Mouse (Mus musculus) hindbrain, embryonic 14.5 days (tissue): ENCODE data around the gene Fbln1. TPM values are rescaled to one million over a fixed set of nuclear protein-coding genes. Genes with fewer than 3 reads are reported as not detected.

Experiments
- ATAC-seq: fragments of 200-750 bp; cut with Nextera tagmentation; 2 replicates; pipeline ENCODE4 v1.8.0; 2017; ENCODE audit warnings: moderate number of reproducible peaks, mild to moderate bottlenecking, moderate TSS enrichment, moderate library complexity; ENCODE audit not compliant: low FRiP score
- DNase-seq: peaks from one replicate; pipeline ENCODE4 v3.0.0-alpha.2; 2015; ENCODE audit warnings: low spot score
- H3K27ac ChIP-seq: fragments of 300-500 bp; sonication (generic); 2 replicates; pipeline ENCODE4 v1.5.1; 2014; ENCODE audit warnings: mild to moderate bottlenecking, moderate library complexity
- H3K27me3 ChIP-seq: fragments of 300-500 bp; sonication (generic); 2 replicates; pipeline ENCODE4 v1.6.1; 2014; ENCODE audit warnings: mild to moderate bottlenecking, low read length, mixed read lengths; ENCODE audit not compliant: control insufficient read depth, insufficient read depth
- H3K36me3 ChIP-seq: fragments of 300-500 bp; sonication (generic); replicated peaks from 2 replicates; pipeline ENCODE4 v1.6.1; 2014; ENCODE audit not compliant: control insufficient read depth, insufficient read depth
- H3K4me1 ChIP-seq: fragments of 300-500 bp; sonication (generic); replicated peaks from 2 replicates; pipeline ENCODE4 v1.6.1; 2014; ENCODE audit warnings: antibody characterized with exemption, low read length, mixed read lengths; ENCODE audit not compliant: control insufficient read depth, insufficient read depth
- H3K4me2 ChIP-seq: fragments of 300-500 bp; sonication (generic); replicated peaks from 2 replicates; pipeline ENCODE4 v1.6.1; 2014; ENCODE audit warnings: mild to moderate bottlenecking, moderate library complexity
- H3K4me3 ChIP-seq: fragments of 300-500 bp; sonication (generic); replicated peaks from 2 replicates; pipeline ENCODE4 v1.5.1; 2014; ENCODE audit warnings: mild to moderate bottlenecking, low read length
- H3K9ac ChIP-seq: fragments of 300-500 bp; sonication (generic); 2 replicates; pipeline ENCODE4 v1.6.1; 2014
- H3K9me3 ChIP-seq: fragments of 300-500 bp; sonication (generic); 2 replicates; pipeline ENCODE4 v1.6.1; 2016; ENCODE audit warnings: low read length; ENCODE audit not compliant: control insufficient read depth
- WGBS: fragments of 180-500 bp; shearing (Covaris S2); extraction: QIAGEN DNeasy Blood & Tissue Kit; methylation state at CpG from one replicate; pipeline ENCODE4 v1.1.7; 2014; 5-methylcytosine and 5-hydroxymethylcytosine counted together
- polyA plus RNA-seq: library from polyadenylated mRNA; unstranded; fragments of >200 nt; fragmentation: Nextera tagmentation; extraction: Ambion mirVana; gene quantifications from 2 replicates; pipeline ENCODE4 v1.2.1, GENCODE M21; 2014

Fbln1 gene
- polyA plus RNA-seq, 1 experiment from 2014 or later: 54.2 TPM

- H3K27ac ChIP-seq: peak overlapping the region; percentile 65
- peak overlapping the region; percentile 21; the same call in 1 of the 2 replicates for H3K9ac ChIP-seq
- H3K4me1 ChIP-seq: peaks cover 14% of the 10 kb centered on the region
- no peaks in the 10 kb centered on the region for H3K27me3 ChIP-seq
- ATAC-seq: no peak
- no peaks in the 10 kb centered on the region for H3K36me3 ChIP-seq
- no peak overlapping the region for H3K4me2 ChIP-seq
- no peak for DNase-seq
- WGBS: 28% methylated on average over 8 of the region's 8 CpGs
- H3K4me3 ChIP-seq: no peak overlapping the region
- no peaks in the 10 kb centered on the region for H3K9me3 ChIP-seq
These were observed 89.8 kb downstream of the Fbln1 start for GRCm38 (mm10) chr15:85295544-85295943.

DNA sequence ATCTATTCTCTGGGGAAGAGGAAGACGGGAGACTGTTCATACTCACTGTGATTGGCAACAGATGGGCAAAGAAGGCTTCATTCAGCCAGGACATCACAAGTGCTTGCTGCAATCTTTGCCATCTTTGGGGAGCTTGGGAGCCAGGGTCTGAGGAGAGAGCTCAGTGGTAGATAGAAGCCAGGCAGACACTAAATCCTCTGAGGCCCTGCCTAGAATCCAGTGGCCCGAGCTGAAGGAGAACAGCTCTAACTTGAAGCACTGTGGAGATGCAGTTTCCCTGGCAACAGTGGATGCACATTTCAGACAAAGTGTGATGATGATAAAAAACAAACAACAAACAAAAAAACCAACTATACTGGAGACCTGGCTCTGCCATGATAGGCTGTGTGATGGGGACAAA lies 90.2 kb downstream of the Fbln1 start:
- H3K4me3 ChIP-seq: no peak overlapping the region
- H3K9ac ChIP-seq: peak overlapping the region; percentile 21; the same call in 1 of the 2 replicates
- H3K27ac ChIP-seq: peak overlapping the region; percentile 65
- 29% methylated on average over 2 of the region's 2 CpGs for WGBS
- H3K9me3 ChIP-seq: no peaks in the 10 kb centered on the region
- H3K36me3 ChIP-seq: no peaks in the 10 kb centered on the region
- DNase-seq: no peak
- no peak for ATAC-seq
- no peak overlapping the region for H3K4me2 ChIP-seq
- peaks cover 14% of the 10 kb centered on the region for H3K4me1 ChIP-seq
- H3K27me3 ChIP-seq: no peaks in the 10 kb centered on the region

DNA sequence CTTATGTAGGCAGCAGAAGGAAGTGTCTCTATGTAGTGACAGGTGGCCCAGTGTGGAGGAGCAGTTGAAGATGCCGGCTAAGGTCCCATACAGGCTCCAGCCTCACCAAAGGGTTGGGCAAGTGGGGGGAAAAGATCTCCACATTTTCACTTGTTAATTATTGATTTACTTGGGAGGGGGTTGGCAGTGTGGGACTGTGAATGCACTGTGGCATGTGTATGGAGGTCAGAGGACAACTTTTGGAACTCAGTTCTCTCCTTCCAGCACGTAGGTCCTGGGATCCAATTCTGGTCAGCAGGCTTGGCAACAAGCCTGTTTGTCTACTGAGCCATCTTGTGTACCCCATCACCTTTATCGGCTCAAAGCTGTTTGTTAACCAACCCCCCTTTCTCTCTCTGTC lies 90.8 kb downstream of the Fbln1 start:
- Histone ChIP-seq H3K9me3 (no peaks in the 10 kb centered on the region), H3K27ac (peak overlapping the region; percentile 65; the same call in 1 of the 2 replicates)
- WGBS: 64% methylated on average over 3 of the region's 3 CpGs

DNA sequence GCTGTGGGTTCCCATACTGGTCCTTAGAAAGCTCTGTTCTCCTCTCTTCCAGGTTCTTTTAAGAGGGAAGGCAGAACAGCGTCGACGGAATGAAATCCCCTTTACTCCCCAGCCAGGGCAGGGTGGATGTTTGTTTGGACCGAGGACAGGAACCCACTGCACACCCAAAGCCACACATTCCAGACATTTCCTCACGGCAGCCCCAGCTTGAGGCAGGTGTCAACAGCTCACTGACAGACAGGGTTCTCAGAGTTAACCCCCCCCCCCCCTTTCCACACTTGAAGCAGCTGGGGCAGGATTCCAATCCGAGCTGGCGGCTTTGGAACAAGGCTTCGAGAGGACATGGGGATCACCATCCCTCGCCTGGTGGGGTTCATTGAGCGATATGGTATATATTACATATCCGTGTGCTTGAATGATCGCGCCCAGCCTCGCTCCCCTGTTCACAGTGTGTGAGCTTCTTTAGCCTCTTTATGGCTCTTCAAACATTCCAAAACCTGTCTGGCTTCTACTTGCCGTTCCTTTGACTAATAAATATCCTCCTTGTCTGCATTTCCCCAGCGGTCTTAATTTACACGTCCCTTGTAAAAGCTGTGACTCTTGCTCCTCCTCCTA lies 92.5 kb downstream of the Fbln1 start:
- Histone ChIP-seq H3K9me3 (no peaks in the 10 kb centered on the region), H3K27me3 (no peaks in the 10 kb centered on the region), H3K9ac (no peak overlapping the region), H3K36me3 (no peaks in the 10 kb centered on the region), H3K4me1 (peaks cover 14% of the 10 kb centered on the region), H3K27ac (no peak overlapping the region), H3K4me3 (no peak overlapping the region), H3K4me2 (no peak overlapping the region)
- WGBS: 59% methylated on average over 17 of the region's 17 CpGs
- DNase-seq (no peak), ATAC-seq (no peak)

More for the DNA sequence above, 90.8 kb downstream of the Fbln1 start:
- no peak for ATAC-seq
- H3K9ac ChIP-seq: no peak overlapping the region
- H3K27me3 ChIP-seq: no peaks in the 10 kb centered on the region
- no peaks in the 10 kb centered on the region for H3K36me3 ChIP-seq
- DNase-seq: no peak
- no peak overlapping the region for H3K4me2 ChIP-seq
- peaks cover 14% of the 10 kb centered on the region for H3K4me1 ChIP-seq
- H3K4me3 ChIP-seq: no peak overlapping the region

DNA sequence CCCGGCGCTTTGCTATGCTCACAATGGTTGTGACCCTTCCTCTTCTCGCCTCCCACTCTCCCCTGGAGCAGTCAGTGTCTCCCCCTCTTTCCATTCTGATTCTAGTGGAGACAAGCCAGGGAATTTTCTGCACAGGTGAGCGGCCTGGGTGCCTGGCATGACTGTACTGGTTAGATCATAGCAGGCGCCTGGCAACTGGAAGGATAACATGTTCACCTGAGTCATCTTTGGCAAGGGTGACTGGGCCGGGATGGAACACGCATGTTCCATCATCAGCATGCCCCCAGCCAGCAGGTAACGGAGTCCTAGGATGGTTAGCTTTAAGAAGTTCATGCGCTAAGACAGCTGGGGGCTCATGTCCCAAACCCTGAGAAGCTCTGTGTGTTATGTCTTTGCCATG lies 93.2 kb downstream of the Fbln1 start:
- H3K4me3 ChIP-seq: no peak overlapping the region
- no peaks in the 10 kb centered on the region for H3K36me3 ChIP-seq
- no peak for DNase-seq
- WGBS: 90% methylated on average over 9 of the region's 9 CpGs
- no peak overlapping the region for H3K27ac ChIP-seq
- no peak overlapping the region for H3K4me2 ChIP-seq
- no peak overlapping the region for H3K9ac ChIP-seq
- no peaks in the 10 kb centered on the region for H3K27me3 ChIP-seq
- no peak for ATAC-seq
- peaks cover 14% of the 10 kb centered on the region for H3K4me1 ChIP-seq
- no peaks in the 10 kb centered on the region for H3K9me3 ChIP-seq

- DNase-seq (no peak), ATAC-seq (no peak)
- H3K27ac ChIP-seq: no peak overlapping the region
- H3K4me1 ChIP-seq: no peaks in the 10 kb centered on the region
- H3K27me3 ChIP-seq: no peaks in the 10 kb centered on the region
- H3K4me3 ChIP-seq: no peak overlapping the region
- H3K9me3 ChIP-seq: no peaks in the 10 kb centered on the region
- WGBS: 55% methylated on average over 4 of the region's 4 CpGs
- H3K9ac ChIP-seq: no peak overlapping the region
- no peak overlapping the region for H3K4me2 ChIP-seq
- H3K36me3 ChIP-seq: no peaks in the 10 kb centered on the region
These were observed 97.5 kb downstream of the Fbln1 start for GRCm38 (mm10) chr15:85303241-85303640.

DNA sequence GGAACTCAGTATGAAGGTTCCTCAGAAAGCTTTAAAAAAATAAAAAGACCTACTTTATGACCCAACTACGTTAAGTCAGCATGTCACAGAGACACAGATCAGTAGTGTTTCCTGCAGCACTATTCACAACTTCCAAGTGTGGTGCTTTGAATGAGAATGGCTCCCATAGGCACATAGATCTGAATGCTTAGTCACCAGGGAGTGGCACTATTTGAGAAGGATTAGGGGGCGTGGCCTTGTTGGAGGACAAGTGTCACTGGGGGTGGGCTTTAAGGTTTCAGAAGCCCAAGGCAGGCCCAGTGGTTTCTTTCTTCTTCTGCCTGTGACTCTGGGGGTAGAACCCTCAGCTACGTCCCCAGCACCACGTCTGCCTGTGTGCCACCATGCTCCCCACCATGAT lies 98.2 kb downstream of the Fbln1 start:
- 92% methylated on average over 4 of the region's 4 CpGs for WGBS
- Histone ChIP-seq H3K27ac (no peak overlapping the region), H3K4me3 (no peak overlapping the region), H3K9ac (no peak overlapping the region), H3K27me3 (no peaks in the 10 kb centered on the region), H3K9me3 (no peaks in the 10 kb centered on the region), H3K4me2 (no peak overlapping the region), H3K36me3 (no peaks in the 10 kb centered on the region), H3K4me1 (no peaks in the 10 kb centered on the region)
- no peak for ATAC-seq
- no peak for DNase-seq

DNA sequence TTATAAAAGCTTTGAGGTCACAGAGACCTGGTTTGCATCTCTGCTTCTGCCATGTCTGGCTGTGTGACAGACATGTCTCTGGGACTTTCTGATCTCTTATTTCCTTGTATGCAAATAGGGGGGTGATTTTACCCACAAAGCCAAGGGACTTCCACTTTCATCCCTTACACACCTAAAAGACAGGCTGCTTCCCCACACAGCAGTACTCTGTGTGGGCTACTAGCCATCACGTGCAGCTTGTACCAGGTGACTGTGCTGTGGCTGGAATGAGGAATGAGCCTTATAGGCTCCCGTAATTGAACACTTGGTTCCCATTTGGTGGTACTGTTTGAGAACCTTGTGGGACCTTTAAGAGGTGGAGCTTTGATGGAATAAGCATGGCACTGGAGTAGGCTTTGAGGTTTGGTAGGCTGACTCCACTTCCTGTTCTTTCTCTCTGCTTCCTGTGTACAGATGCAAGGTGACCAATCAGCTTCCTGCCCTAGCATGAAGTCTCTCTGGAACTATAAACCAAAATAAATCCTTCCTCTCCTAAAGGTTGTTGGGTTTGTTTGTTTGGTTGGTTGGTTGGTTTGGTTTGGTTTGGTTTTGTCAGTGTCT lies 101.4 kb downstream of the Fbln1 start:
- H3K27ac ChIP-seq: no peak overlapping the region
- H3K4me3 ChIP-seq: no peak overlapping the region
- H3K9me3 ChIP-seq: no peaks in the 10 kb centered on the region
- H3K4me2 ChIP-seq: no peak overlapping the region
- no peaks in the 10 kb centered on the region for H3K27me3 ChIP-seq
- H3K36me3 ChIP-seq: no peaks in the 10 kb centered on the region
- WGBS: 91% methylated on average over 2 of the region's 2 CpGs
- peaks cover 10% of the 10 kb centered on the region; the same call in 1 of the 2 replicates for H3K4me1 ChIP-seq
- ATAC-seq (no peak), DNase-seq (no peak)
- no peak overlapping the region for H3K9ac ChIP-seq

DNA sequence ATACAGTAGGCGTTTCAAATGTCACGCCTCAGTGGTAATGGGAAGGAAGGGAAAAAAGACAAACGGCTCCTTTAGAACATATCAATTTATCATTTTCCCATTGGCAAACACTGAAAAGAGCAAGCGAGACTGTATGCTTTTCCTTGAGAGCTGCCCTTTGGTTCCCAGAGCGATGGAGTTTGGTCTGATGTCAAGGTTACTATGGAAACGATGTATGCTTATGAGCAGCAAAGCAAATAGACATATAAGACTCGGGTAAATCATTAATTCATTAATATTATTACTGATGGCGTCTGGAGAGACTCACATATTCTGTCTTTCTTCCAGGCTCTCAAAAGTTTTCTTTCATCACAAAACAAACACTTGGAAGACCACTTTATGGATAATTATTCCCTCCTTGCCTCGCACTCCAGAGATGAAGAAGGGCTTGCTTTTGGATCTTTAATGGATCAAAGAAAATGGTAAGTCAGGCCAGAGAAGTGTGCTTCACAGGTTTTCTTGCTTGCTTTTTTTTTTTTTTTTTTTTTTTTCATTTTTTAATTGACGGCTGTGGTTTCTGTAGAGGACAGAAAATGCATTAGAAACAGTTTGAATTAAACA lies 105.4 kb downstream of the Fbln1 start:
- ATAC-seq: no peak
- no peak overlapping the region for H3K4me3 ChIP-seq
- H3K9ac ChIP-seq: no peak overlapping the region
- H3K27ac ChIP-seq: no peak overlapping the region
- peaks cover 10% of the 10 kb centered on the region; the same call in 1 of the 2 replicates for H3K4me1 ChIP-seq
- no peak overlapping the region for H3K4me2 ChIP-seq
- H3K36me3 ChIP-seq: no peaks in the 10 kb centered on the region
- no peaks in the 10 kb centered on the region for H3K9me3 ChIP-seq
- 48% methylated on average over 10 of the region's 10 CpGs for WGBS
- no peak for DNase-seq
- no peaks in the 10 kb centered on the region for H3K27me3 ChIP-seq
